Mouse (Mus musculus) subcutaneous adipose tissue, adult 2 months (tissue): ENCODE results near the gene Rhobtb3. TPM values are rescaled to one million over a fixed set of nuclear protein-coding genes. Genes with fewer than 3 reads are reported as not detected.

Source experiments
- polyA plus RNA-seq: library from polyadenylated mRNA; depleted of rRNA; stranded (reverse); fragments of >200 nt; gene quantifications from 2 replicates; pipeline ENCODE4 v1.2.3, GENCODE M21; 2012; ENCODE audit warnings: low replicate concordance; rRNA removed

Gene Rhobtb3
- 5.2 and 16.2 TPM in 2 replicates for polyA plus RNA-seq

DNA sequence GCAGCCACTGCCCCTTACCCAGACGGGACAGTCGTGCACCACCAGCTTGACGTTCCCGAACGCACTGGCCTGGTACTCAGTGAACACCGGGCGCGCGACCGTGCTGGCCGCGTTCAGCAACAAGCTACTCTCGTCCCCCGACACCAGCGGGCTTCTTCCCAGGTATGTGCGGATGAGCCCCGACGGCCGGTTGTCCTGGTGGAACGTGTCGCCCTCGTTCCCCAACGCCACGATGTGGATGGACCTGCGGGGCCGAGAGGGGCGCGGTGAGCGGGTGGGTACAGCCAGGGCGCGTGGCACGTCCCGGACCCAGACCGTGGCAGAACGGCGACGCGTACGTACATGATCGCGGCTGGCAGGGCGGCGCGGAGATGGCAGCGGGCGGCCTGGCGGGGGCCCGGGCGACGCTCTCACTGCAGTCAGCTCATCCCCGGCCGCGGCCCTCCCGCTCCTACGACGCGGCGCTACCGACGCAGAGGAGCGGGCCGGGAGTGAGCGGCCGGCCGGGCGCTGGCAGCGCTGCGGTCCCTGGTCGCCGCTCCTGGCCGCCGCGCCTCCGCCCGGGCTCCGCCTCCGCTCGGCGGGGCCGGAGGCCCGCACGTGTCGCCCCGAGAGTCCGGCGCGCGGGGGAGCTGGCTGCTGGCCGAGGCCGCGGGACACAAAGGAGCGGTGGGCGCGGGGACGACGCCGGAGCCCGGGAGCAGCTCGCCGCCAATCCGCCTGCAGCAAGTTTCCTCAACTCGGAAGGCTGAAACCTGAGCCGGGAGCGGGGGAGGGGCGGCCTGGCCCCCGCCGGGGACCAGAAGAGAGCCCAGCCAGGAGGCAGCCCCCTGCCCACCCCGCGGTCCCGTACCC, at the start of gene Rhobtb3:
TSS of gene Rhobtb3 (minus strand) at position 737 of the 855 bp plus-strand sequence.

DNA sequence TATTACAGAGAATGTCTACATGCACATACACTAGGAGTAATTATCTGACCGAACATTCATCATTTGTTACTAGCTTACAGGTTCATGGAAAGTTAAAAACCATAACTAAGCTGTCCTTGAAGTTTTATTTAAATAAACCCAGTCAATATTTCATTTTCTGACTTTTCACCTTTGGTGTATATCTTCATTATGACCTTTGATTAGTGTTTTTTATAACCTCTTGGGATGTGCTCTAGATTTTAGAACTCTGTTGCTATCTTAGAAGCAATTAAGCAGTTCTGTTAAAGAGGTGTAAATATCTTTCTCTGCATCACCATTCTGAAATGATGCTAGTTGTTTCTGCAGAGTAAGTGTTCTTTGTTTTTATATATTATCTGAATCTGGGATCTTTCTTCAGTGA, 23.1 kb upstream of the Rhobtb3 start, which contains the start of gene Spata9:
TSS of gene Spata9 (plus strand) at position 301 of the 400 bp plus-strand sequence.

DNA sequence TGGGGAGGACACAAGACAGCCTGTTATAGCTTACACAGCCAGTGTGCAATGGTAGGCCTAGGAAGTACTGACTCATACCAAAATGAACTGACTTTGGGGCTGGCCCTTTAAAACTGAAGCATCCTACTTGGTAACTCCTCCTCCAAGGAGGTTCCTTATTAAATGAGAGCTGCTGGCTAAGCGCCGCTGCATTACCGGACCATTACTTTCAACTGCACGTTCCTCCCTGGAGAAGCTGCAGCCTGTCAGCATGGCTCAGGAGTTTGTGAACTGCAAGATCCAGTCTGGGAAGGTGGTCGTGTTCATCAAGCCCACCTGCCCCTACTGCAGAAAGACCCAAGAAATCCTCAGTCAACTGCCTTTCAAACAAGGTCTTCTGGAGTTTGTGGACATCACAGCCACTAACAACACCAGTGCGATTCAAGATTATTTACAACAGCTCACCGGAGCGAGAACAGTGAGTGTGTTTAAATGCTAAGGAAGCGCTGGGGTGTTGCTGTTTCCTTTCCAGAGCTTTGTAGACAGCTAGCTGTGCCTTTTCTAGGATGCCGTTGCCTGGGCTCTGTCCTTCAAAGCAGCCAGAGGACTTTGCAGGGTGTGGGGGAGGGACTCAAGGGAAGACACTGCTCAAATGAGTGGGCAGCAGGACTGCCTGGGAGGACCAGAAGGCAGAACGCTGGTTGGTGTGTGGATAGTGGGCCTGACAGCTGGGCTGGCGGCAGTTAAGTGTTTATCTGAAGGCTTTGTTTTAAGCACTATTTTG, 103.8 kb downstream of the Rhobtb3 start, which contains the start of gene Glrx:
TSS of gene Glrx (plus strand) at position 150 of the 763 bp plus-strand sequence.

Other genes with a start within 250 kb of the Rhobtb3 start
- 3.3 and 8.9 TPM in 2 replicates for gene Ell2, start 237.2 kb downstream of the Rhobtb3 start, polyA plus RNA-seq
- 36.8 and 41.7 TPM in 2 replicates for gene Glrx, start 104.1 kb downstream of the Rhobtb3 start, polyA plus RNA-seq
- gene Spata9, start 23.2 kb upstream of the Rhobtb3 start, polyA plus RNA-seq = not detected in 2 replicates
- 8.1 and 8.9 TPM in 2 replicates for gene Rfesd, start 74.8 kb upstream of the Rhobtb3 start, polyA plus RNA-seq
- gene Gpr150, start 113.1 kb upstream of the Rhobtb3 start, polyA plus RNA-seq = 0.15 TPM in 1 of 2 replicates, not detected in the other
- gene Arsk, start 154.7 kb upstream of the Rhobtb3 start, polyA plus RNA-seq = 5.6 and 9.0 TPM in 2 replicates
- 7.7 and 11.3 TPM in 2 replicates for gene Ttc37, start 154.8 kb upstream of the Rhobtb3 start, polyA plus RNA-seq